Mouse (Mus musculus): ENCODE measurements around the gene Hdac4.

Hdac4 gene

DNA sequence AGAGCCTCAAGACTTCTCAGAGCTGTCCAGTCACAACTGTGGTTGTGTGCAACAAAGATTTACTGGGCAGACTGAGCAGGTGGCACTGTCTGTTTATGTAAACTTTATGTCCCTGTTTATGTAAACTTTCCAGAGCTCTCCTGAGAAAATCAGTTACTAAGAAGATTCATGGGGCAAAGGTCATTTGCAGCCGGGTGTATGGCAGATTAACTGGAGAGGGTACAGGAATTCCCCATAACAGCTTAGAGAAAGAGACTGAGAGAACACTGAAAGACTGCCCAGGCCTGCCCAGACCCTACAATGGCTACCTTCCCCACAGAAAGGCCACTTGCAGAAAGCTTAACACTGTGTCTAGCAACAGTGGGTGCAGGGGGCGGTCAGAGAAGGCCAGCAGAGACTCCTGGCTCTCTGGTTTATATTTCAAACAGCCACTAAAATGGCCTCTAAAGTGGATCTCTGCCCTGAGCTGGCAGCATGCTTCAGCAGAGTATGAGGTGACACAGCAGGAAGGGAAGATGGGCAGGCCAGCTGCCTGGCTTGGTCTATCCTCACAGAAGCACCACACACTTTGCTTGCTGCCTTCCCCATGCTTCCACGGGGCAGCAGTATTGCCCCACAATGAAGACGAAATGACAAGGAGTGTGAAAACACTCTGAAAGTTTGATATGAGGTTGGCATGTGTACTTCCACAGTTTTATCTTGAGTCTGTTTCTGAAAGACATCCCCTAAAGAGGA, 179.4 kb downstream of the Hdac4 start:
- DNase-seq = peak; percentile 74

DNA sequence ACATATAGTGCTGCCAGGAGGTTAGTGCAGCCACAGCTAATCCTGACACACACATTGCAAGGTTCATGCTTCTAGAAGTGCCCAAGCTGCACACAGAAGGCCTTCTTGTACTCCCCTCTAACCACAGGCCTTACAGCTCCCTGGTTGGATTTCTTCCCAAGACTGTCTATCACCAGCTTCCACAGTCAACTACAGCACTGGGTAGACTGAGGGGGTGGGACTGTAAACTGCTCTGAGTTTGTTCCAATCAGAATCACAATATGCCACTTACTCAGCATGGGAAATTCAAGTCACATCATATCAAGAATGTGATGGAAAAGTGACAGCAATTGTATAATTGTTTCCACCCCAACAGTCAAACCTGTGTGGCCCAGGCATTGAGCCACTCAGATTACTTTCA, 180.2 kb downstream of the Hdac4 start:
- DNase-seq = no peak

DNA sequence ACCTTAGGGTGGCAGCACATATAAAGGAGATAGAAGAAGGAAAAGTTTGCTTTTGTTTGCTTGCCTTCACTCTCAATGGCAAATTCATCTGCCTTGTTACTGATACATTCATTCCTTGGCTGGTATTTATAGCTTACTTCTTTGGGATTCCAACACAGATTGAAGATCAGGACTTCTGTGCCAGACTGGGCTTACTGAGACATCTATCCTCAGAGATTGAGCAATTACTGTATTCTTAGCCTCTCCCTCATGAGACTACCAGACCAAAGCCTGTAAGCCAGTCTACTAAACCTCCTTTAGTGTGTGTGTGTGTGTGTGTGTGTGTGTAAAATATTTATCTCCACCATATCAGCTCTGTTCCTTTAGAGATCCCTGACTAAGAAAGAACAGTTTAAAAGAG, 181.0 kb downstream of the Hdac4 start:
- no peak for DNase-seq

DNA sequence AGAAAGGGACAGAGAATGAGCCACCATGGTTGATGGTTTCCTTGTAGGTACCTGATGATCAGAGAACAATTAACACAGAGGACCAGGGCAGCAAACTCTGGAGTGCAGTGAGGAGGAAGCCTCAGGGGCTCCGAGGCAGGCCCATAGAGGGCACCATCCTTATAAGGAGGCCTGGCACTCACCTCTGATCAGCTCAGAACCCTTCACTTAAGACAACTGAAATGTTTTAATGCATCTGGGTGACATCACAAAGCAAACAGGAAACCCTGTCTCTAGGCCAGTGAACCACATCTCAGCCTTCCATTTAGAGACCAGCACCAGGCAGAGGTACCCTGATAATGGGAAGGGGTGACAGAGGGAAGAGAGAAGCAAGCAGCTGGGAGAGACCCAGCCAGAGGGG, 188.8 kb downstream of the Hdac4 start:
- no peak for DNase-seq

DNA sequence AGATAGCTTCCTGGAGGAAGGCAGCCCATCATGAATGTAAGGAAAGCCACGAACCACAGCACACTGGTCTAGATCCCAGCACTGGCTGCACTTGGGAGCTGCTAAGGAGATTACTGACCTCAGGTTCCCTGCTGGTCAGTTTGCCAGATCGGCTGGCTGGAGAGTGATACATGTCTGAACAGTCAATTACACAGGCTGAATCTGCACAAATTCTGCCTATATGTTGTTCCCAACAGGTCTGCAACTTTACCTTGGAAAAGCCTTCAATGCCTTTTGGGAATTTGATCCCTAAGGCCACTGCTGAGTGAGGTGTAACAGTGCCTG, 189.9 kb downstream of the Hdac4 start:
- no peak for DNase-seq

DNA sequence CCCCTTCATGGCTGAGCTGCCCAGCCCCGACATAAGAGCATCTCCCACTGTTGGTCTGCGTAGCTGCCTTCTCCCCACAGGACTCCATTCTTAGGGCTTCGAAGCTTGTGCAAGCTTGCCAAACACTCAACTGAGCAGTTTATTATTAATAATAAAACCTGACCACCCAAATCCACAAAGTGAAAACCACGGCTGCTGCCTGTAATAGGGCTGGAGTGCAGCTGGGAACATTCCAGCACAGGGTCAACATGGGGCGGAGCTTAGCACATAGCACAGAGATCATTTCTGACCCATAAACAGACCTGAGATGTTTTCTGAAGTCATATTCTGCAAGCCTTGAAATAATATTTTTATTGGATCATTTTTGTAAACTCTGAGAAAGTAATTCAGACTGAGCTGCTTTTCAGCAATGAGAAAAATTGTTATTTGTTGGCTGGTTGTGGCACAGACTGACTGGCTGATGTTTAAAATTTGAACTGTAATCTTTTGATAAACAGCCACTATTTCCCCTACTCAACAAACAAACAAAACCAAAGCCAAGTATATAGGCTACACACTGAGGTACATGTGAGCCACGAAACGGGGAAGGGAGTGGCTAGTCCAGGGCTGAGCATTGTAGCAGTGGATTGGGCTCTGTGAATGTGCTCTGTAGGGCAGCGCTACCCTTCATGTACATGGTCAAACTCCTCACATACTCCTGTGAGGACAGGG, 190.4 kb downstream of the Hdac4 start:
- peak; percentile 78 for DNase-seq

DNA sequence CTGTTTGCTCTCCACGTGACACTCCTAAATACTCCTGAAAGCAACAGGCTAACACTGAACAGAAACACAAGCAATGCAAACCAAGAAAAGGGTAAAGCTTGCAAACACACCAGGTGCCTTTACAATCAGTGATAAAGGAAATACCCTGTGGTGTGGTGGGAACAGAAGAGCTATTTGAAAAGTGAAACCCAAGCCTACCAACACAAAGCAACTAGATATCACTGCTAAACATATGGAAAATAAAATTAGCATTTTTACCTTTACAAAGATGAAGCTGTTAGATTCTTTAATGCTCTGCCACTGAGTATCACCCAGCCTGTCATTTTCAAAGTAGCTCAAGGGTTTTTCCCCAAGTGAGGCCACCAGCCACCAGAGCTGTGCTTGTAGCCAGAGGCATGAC, 191.4 kb downstream of the Hdac4 start:
- no peak for DNase-seq

DNA sequence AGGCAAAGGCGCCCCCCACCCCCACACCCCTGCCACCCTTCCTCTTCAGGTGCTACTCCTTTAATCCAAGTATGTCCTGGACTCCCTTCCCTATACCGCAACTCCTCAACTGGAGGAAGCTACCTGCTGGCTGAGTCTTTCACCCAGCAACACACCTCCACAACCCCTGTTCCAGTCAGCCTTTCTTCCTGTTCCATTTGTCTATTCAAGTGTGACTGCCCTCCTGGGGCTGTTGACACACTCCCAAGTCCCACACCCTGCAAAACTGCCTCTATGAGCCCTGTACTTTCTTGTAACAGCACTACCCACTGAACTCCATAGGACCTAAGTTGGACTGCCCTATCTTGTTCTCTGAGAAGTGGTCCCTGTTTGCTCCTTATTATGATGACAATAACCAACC, 195.3 kb downstream of the Hdac4 start:
- DNase-seq = peak; percentile 54

DNA sequence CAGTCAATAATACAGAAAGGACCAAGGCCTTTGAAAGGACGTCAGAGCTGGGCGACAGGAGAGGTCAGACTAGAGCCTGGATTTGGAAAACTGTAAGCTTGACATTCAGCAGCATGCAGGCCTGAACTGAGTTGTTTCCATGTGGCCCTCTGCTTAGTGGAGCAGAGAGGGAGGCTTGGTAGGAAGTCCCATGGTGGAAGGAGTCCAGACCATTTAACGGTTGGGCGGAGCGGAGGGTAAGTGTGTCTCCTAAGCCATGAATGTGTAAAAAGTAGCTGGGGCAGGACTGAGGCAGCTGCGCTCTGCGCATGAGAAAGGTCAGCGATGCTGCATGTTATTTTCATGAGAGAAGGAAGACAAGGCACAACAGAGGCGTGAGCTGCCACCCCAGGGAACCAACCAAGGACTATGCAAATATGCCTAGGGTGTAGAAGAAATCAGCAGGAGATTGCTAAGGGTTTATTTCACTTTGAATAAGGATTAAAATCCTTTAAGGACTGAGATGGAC, 201.8 kb downstream of the Hdac4 start:
- DNase-seq = peak; percentile 67

DNA sequence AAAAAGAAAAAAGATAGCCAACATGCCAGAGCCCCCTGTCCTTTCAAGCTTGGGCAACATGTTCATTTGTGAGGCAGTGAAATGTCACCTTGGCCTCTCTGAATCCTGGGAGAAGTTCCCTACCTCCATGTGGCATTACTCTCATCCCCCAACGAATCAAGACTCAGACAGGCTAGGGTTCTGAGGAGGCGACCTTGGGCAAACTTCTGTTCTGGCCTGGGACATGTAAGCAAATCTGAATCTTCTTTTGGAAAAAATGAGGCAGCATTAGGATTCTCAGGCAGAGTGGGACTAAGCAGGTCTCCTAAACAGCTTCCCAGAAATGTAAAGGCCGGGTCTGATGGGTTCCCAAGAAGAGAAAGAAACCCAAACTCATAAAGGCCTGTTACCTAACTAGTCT, 202.8 kb downstream of the Hdac4 start:
- DNase-seq = no peak

DNA sequence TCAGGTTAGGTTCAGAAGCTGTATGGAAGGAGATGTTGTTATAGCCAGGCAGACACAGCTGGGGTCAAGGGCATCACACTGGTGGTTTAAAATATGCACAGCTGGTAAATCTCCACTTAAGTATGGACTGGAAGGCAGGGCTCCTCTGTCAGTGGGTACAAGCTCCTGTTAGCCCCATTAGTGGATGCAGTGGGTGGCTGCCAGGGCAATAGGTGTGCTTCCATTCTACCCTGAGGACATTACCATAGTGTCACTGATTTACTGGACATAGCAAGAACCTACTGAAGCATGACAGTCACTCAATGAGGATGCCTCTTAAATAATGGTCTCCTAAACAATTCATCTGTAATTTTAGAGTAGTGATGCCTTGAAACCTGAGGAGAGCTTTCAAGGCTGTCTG, 203.9 kb downstream of the Hdac4 start:
- peak; percentile 48 for DNase-seq

DNA sequence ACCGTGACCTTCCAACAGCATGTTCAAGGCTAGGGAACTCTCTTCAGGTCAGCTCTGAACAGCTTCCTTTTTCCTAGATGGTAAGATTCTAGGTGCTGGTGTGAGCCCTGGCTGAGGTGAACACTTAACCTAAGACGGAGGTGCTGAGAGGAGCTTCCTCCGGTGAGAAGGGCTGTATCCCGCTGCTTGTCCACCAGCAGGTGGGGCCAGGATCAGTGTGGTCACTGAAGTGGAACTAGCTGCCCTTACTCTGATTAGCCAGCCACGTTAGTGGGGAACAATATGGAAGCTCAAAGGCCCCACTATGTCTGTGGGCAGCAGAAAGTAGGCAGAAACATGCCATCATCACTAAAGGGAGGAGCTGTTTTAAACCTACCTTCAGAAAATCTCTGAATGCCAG, 204.6 kb downstream of the Hdac4 start:
- peak; percentile 46 for DNase-seq

DNA sequence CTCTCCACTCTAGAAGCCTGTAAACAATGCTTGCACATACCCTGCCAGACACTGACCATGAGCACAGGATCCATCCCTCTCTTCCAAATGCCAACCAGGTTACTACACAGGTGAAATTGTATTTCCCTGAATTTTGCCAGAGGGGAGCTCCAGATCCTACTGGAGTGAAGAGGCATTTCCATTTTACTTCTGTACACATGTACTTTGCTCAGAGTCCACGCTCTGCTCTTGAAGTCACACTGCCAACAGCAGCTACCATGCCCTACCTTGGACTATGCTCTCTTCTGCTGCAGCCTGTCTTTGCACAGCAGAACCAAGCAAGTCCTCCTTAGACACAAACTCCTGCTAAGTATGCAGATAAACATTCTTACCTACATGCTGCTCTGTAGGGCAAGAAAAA, 206.6 kb downstream of the Hdac4 start:
- peak; percentile 85 for DNase-seq

DNA sequence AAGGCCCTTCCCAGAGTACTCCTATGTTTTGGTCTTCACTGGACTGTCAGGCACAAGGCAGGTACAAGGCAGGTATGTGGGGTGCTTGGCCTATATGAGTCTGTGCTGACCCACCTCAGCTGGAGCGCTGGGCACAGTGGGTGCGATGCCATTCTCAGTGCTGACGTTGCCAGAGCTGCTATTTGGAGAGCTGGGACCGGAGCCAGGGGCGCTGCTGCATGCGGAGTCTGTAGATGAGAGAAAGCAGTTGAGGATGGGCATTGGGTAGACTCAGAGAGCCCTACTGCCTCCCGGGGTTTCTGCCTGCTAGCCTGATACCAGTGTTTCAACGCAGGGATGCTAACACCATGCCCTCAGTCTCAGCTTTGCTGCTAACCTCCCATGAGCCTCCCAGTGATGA, 208.1 kb downstream of the Hdac4 start:
- DNase-seq = no peak

DNA sequence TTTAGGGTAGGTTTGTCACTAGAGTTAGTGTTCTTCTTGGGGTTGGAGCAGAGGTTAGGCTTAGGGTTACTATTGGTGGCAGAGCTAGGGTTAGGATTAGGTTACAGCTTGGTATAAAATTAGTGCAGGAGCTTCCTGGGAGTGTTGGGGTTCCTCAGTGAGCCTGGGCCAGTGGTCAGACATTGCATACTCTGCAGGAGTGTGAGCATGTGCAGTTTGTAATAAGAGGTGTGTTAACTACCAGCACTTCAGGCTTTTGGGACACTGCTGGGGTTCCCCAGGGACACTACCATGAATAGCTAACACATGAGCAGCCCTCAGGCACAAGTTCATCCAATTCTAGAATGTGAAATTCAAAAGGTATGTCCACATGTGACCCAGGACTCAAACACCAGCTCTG, 209.7 kb downstream of the Hdac4 start:
- DNase-seq = no peak

DNA sequence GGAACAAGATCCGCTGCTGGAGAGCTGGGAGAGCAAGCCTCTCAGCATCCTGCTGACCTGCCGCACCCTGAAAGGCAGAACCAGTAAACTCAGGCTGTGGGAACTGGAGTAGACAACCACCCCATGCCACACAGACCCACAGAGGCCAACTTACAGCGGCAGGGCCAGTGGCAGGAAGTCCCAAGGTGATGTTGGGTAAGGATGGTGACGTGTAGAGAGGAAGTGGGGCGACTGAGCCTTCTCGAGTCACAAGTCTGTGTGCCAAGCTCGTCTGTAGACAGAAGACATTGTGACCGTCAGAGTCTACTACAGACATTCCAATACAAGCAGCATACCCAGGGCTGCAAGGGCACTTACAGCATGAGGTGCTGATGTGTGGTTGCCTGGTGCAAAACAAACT, 211.0 kb downstream of the Hdac4 start:
- no peak for DNase-seq

DNA sequence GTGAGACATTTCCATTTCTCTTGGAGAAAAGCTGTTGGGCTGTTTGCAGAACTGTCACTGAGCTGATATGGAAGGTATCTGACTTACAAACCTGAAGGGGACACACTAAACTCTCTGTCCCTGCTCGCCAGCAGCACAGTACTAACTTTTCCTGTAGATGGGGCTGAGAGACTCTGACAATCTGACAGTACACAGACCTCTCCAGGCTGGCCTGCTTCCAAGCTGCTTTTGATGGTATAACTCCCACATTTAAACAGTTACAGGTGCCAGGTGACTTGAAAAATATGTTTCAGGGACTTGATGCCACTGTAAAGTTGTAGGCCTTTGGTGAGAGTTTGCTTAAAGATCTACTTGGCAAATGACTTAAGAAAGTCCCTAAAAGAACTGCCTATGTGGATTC, 214.1 kb downstream of the Hdac4 start:
- DNase-seq = no peak

DNA sequence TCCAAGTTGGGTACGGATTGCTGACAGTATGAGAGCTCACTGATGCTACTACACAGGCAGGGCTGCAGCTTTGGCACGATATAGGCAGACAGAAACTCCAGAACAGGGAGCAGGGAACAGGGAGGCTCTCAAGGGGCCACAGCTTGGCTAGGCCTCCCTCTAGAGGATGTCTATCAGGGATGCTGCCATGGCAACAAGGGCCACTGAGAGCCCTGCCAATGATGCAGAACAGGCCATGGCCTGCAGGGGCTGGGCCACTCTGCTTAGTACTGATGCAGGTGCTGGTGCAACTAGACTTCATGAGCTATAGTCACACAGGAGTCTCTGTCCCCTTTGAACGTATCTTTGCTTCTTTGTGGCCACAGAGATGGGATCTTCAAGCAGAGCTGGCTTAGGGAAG, 217.1 kb downstream of the Hdac4 start:
- DNase-seq = no peak

DNA sequence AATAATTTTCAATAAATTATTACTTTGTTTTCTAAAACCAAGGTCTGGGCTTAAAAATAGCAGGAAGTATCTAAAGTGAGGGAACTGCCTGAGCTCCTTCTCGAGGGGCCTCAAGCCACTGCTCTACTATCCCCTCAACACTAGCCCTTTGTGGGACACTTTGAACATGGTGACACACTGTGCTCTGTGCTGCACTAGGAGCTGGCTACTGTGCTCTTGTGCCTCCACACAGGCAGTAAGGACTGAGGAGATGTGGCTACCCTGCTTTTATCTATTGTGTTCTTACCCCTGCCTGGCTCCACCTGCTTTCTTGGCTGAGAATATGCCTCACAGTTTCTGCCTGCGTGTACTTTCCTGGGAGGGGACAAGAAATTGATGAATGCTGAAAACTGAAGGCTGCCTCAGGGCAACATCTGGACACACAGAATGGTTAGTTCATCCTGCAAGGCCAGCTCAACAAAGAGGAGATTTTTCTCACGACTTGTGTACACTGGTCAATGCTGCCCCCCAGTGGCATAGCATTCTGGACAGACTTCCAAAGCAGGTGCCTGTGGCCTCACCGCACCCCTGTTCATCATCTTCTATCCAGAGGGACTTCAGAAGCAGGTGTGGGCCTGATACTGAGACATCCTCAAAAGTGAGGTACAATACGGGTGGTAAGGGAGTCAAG, 226.7 kb downstream of the Hdac4 start:
- DNase-seq = peak; percentile 45

DNA sequence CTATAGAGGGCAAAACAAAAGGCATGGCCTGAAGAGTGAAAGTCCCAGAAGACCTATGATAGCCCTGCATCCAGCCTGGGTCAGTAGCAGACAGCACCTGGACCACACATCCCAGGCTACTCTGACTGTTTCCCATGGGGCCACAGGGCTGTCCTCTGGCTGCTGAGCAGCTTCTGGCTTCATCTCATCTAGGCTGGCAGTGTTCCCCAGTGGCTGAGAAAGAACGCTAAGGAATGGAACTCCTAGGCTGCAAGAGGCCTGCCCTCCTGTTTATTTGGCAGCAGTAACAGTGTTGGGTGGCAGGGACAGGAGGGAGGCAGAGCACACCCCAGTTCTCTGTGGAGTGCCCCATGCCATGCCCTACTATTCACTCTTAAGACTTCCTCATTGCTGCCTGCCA, 228.5 kb downstream of the Hdac4 start:
- no peak for DNase-seq

DNA sequence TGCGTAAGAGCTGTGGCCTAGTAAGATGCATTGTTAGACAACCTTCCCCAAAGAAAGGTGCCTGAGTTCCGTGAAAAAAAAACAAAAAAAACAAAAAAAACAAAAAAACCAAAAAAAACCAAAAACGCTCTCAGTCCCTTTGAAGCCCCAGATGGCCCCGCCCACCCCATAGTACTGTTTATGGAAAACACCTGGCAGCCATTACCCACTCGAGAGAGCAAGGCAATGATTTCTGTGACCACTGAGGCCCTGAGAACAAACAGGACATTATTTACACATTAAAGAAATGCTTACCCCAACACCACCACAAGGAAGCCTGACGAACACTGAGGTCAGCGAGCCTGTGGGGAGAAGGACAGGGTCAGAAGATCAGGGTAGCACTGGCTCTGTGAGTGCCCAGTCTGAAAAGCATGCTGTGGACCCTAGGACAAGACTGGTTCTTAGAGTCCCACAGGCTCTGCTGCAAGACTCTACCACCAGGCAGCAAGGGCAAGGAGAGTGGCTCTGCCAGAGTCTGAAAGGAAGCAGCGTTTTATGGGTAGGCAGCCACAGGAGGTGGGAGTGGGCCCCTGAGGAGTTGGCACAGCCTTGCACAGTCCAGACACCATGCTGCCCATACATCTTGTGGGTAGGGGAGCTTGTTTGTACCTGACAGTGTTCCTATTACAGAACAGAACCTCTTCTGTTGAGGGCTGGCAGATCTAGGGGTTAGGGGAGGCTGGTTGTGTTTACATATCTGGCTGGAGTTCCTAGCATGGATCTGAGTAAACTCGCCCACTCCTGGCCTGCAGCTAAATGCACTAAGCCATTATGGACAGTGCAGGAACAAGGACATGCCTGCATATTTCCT, 230.8 kb downstream of the Hdac4 start:
- DNase-seq = no peak

DNA sequence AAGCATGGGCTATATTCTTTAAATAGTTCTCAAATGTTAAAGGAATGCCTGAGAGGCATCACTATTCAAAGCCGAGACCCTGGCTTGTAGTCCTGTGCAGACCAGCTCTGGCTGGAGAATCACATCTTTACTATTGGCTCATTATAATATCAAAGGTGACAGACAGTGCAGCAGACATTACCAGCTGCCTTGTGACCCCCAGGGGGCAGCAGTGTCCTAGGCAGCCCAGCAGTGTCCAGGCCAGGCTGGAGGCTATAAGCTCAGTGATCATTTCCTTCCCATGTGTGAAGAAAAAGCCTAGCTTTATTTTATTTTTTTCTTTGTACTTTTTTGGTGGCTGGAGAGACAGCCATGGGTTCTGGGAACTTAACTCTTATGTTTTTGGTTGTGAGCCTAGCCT, 233.2 kb downstream of the Hdac4 start:
- DNase-seq = peak; percentile 67

DNA sequence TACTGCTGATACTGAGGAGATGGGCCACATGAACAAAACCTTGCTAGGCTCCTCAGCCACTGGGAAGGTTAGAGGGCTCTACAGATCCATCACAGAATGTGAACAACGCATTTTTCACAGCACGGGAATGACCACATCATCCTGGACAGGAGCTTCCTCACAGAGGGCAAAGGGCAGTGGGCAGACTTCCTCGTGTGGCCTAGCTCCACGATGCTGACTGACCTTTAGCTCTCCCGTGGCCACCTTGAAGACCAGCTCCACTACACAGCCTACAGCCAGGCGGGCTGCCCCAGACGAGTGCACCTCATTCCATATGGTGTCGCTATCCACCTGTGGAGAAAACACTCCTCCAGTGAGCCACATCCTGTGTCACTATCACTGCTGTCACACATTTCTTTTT, 234.3 kb downstream of the Hdac4 start:
- DNase-seq = peak; percentile 67

All from kidney, adult 9 months (tissue).